Mouse (Mus musculus): Measurements from ENCODE around the gene D6Ertd527e. TPM values are rescaled to one million over a fixed set of nuclear protein-coding genes. Genes with fewer than 3 reads are reported as not detected.

Gene D6Ertd527e
- total RNA-seq, 2 experiments from 2014 or later, result not detected

- ATAC-seq (replicated peaks; ENCODE audit: low FRiP score, low TSS enrichment, poor library complexity, severe bottlenecking), result no peak
Measured at GRCm38 (mm10) chr6:87102421-87102911, 2.1 kb upstream of the D6Ertd527e start.

GRCm38 (mm10) chr6:87103314-87103713 is 1.2 kb upstream of the D6Ertd527e start:
- no peak for ATAC-seq (replicated peaks; ENCODE audit: low FRiP score, low TSS enrichment, poor library complexity, severe bottlenecking)

- no peak for ATAC-seq (replicated peaks; ENCODE audit: low FRiP score, low TSS enrichment, poor library complexity, severe bottlenecking)
Measured at GRCm38 (mm10) chr6:87111493-87111892, 6.9 kb downstream of the D6Ertd527e start.

DNA sequence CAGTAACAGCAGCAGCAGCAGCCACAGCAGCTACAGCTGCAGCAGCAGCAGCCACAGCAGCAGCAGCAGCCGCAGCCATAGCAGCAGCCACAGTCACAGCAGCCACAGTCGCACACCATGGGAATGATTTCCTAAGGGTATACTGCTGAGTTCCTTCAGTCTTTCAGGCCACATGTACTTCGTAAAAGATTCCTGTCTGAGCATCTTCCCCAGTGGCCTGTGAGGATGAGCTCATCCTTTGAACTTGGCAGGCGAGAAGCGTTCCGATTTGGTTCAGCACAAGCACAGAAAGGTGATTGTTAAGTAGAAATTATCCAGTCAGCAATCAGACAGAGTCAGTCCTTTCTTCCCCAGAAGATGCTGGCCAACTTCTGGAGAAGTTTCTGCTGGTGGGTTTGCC is 7.6 kb downstream of the D6Ertd527e start:
- no peak for ATAC-seq (replicated peaks; ENCODE audit: low FRiP score, low TSS enrichment, poor library complexity, severe bottlenecking)

GRCm38 (mm10) chr6:87115981-87116380 is 11.4 kb downstream of the D6Ertd527e start:
- ATAC-seq (replicated peaks; ENCODE audit: low FRiP score, low TSS enrichment, poor library complexity, severe bottlenecking), result no peak

DNA sequence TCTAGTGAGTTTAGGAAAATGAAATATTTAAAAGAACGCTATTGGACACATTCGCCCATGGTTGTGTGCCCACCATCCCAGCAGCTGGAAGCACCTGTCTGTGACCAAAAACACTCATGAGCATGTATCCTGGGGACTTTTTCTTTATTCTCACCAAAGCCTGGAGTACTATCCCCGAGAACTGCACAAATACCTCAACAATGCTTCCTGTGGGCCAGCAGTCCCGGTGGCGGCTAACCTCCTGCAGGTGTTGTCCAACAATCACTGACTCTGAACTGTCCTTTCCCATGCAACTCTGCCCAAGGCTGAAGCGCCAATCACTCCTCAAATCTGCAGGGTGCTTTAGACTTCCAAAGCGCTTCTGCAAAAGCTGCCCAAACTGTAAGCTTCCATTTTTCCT is 12.1 kb downstream of the D6Ertd527e start:
- no peak for ATAC-seq (replicated peaks; ENCODE audit: low FRiP score, low TSS enrichment, poor library complexity, severe bottlenecking)

GRCm38 (mm10) chr6:87119066-87119837 is 14.7 kb downstream of the D6Ertd527e start:
- peak; percentile 84 for ATAC-seq (replicated peaks; ENCODE audit: low FRiP score, low TSS enrichment, poor library complexity, severe bottlenecking)

- no peak for ATAC-seq (replicated peaks; ENCODE audit: low FRiP score, low TSS enrichment, poor library complexity, severe bottlenecking)
Measured at GRCm38 (mm10) chr6:87119975-87120374, 15.4 kb downstream of the D6Ertd527e start.

DNA sequence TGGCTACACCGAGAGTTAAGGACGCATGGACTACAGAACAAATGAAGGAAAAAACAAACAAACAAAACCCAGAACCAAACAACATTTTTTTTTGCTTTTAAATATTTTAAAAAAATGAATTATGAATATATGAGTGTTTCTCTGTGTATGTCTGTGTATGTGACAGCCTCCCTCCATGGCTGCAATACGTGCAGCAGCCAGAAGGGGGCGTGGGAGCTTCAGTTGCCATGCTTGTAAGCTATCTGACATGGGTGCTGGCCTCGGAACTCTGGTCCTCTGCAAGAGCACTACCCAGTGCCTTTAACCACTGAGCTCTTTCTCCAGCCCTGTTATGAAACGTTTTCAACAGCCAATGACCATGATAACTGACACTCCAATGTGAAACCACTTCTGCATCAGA is 16.1 kb downstream of the D6Ertd527e start:
- ATAC-seq (replicated peaks; ENCODE audit: low FRiP score, low TSS enrichment, poor library complexity, severe bottlenecking), result no peak

GRCm38 (mm10) chr6:87121961-87122360 is 17.4 kb downstream of the D6Ertd527e start:
- ATAC-seq (replicated peaks; ENCODE audit: low FRiP score, low TSS enrichment, poor library complexity, severe bottlenecking), result no peak

- no peak for ATAC-seq (replicated peaks; ENCODE audit: low FRiP score, low TSS enrichment, poor library complexity, severe bottlenecking)
Measured at GRCm38 (mm10) chr6:87123406-87123805, 18.9 kb downstream of the D6Ertd527e start.

DNA sequence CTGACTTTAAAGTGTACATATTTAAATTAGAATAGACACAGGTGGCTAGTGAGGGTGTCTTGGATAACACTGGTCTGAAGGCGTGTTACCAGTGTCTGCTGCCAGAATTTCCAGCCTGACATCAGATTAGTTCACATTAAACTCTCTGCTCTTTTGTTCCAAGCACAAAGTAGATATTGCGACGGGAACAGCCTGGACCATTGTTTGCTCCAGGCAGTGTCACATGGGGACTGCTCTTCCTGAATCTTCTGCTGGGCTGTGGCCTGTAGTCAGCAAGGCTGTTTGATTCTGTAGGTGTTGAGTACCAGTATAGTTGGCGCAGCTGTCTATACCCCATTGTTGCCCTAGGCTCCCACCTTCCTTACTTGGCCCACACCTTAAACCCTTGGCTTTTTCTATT is 19.4 kb downstream of the D6Ertd527e start:
- no peak for ATAC-seq (replicated peaks; ENCODE audit: low FRiP score, low TSS enrichment, poor library complexity, severe bottlenecking)

GRCm38 (mm10) chr6:87127049-87127753 is 22.7 kb downstream of the D6Ertd527e start:
- no peak for ATAC-seq (replicated peaks; ENCODE audit: low FRiP score, low TSS enrichment, poor library complexity, severe bottlenecking)

DNA sequence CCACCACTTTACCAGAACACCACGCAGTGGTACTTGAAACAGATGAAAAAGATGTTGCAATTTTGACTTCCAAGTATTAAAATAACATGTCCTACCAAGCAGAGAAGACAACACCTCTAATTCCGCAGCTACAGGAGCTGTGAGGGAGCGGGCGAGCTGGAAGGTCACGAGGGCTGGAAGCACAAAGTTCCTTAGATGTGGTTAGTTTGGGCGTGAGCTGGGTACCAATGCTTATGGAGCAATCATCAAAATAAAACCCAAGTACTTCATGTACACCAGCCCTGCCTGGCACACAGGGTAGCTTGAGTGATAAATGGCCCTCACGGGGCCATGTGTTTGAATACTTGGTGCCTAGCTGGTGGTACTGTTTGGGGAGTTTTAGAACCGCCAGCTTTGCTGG is 25.3 kb downstream of the D6Ertd527e start:
- no peak for ATAC-seq (replicated peaks; ENCODE audit: low FRiP score, low TSS enrichment, poor library complexity, severe bottlenecking)

DNA sequence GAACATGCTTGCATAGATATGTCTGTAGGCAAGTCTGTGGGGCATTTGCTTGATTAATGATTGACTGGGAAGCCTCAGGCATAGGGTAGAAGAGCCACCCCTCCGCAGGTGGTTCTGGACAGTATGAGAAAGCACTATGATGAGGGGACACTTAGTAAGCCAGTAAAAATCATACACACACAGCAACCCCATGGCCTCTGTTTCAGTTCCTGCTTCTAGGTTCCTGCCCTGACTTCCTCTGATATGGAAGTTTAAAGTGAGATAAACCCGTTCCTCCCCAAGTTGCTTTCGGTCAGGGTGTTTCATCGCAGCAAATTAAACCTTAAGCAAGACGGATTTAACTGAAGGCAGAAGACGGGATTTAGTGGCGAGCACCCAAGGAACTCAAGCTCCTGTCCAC is 26.1 kb downstream of the D6Ertd527e start:
- no peak for ATAC-seq (replicated peaks; ENCODE audit: low FRiP score, low TSS enrichment, poor library complexity, severe bottlenecking)

DNA sequence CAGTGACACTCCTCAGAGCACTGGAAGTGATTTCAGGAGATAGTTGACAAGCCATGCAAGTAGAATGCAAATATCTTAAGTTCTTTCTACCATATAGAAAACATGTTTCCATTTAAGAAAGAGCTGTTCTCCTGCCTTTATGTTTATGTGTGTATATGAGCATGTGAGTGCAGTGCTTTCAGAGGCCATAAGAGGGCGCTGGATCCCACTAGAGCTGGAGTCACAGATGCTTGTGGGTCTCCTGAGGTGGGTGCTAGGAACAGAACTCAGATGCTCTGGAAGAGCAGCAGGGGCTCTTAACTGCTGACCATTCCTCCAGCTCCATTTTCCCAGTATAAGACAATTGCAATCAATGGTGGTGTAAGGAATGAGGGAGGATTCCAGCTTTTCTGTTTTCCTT is 26.5 kb downstream of the D6Ertd527e start:
- ATAC-seq (replicated peaks; ENCODE audit: low FRiP score, low TSS enrichment, poor library complexity, severe bottlenecking), result no peak

- no peak for ATAC-seq (replicated peaks; ENCODE audit: low FRiP score, low TSS enrichment, poor library complexity, severe bottlenecking)
Measured at GRCm38 (mm10) chr6:87133520-87133919, 29.0 kb downstream of the D6Ertd527e start.

DNA sequence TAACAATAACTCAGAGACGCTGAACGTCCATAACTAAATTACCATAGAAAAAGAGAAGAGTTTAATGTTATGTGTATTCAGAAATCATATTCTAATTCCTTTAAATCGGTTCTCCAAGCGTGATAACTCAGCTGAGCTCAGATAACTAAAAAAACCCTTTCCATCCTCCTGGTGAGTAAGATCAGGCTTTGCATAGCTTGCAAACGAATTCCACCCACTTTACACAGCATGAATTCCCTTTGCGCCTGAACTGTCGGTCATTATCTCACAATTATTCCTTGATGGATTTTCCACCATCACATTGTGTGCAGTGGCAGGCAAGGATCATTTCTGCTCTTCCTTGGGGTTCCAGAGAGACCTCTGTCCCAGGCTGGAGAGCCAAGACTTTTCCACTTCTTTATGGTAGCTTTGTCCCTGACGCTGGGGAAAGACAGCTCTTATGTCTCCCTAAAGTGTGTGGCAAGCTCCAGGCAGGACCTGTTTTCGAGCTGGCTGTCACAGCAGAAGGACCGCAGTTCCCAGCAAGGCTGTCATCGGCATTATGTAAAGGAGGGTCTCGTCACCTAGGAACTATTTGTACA is 29.5 kb downstream of the D6Ertd527e start:
- ATAC-seq (replicated peaks; ENCODE audit: low FRiP score, low TSS enrichment, poor library complexity, severe bottlenecking), result no peak

GRCm38 (mm10) chr6:87138479-87138878 is 33.9 kb downstream of the D6Ertd527e start:
- ATAC-seq (replicated peaks; ENCODE audit: low FRiP score, low TSS enrichment, poor library complexity, severe bottlenecking), result no peak

DNA sequence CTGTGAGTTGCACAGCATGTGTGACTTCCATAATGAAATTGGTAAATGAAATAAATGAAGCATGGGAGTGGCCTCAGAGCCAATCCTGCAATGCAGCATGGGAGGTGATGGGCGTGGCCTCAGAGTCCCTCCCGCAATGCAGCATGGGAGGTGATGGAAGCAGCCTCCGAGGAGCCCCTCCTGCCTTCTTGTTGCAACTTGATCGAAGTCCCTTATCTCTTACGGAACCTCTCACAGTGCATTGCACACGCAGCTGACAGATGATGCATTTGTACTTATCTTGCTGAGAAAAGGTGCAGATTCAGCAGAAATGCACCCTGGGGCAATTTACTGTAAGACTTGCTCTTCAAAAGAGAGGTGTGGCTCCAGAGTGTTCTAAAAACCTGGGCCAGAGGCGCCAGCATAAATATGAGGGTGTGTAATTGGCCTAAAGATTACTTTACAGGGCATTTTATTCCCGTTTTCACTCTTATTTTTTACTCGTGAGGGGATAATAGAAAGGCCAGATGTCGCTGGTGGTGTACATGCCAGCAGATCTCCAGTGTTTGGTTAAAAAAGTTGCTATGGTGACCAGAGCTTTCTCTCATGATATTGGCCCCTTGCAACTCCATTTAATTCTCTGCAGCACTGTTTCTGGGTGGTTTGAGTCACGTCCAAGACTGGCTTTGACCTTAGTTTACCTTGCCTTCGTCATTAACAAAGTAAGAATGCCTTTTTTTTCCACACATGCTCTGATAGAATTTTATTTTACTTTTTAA is 35.4 kb downstream of the D6Ertd527e start:
- ATAC-seq (replicated peaks; ENCODE audit: low FRiP score, low TSS enrichment, poor library complexity, severe bottlenecking), result peak; percentile 61

Measured in megakaryocyte-erythroid progenitor cell, adult 5-6 weeks (primary cell).